In the genomic region with DNA sequence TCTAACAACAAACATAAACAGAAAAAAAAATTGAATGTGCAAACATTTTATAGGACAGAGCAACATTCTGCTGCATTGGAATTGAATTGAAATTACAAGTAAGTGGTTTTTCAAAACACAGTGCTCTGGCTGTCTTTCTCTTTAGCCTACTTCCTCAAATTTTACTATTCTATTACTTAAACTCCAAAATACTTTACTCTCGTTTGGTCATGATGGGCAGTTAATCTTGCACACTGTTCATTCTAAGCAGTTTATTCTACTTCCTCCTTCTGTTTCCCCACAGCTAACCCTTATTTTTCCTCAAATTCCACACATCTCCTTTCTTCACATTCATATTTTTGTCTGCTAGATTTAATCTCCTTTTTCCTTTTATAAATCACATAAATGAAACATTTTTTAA, we compare ENCODE assay signal across 20 mouse cellular contexts.
DNase-seq lines count a peak whose midpoint lies in the region; ATAC-seq lines count a peak whose summit lies in the region.
"Had no signal": no experiment of that assay in that cellular context is flagged by ENCODE, and none has a peak within 500 bp of the region (broad histone marks: within the 10 kb centered on the region; RNA-seq: fewer than 3 reads in every experiment).

No protein-coding gene starts in this region.

- no peaks in the 10 kb centered on the region for H3K27me3 ChIP-seq in forebrain, embryonic 13.5 days
- H3K27me3 ChIP-seq: embryonic facial prominence, embryonic 13.5 days; embryonic facial prominence, embryonic 15.5 days; forebrain, embryonic 12.5 days; forebrain, embryonic 15.5 days had no signal

- 74% methylated on average over 1 of the region's 1 CpGs for WGBS in forebrain, embryonic 13.5 days

- H3K4me1 ChIP-seq in forebrain, embryonic 13.5 days: no peaks in the 10 kb centered on the region
- H3K4me1 ChIP-seq: embryonic facial prominence, embryonic 13.5 days; embryonic facial prominence, embryonic 15.5 days; forebrain, embryonic 10.5 days; forebrain, embryonic 12.5 days; forebrain, embryonic 15.5 days had no signal

- peak; percentile 99 for ATAC-seq in granulocyte monocyte progenitor cell, adult 5-6 weeks (replicated peaks; ENCODE audit: poor library complexity, severe bottlenecking)
- ATAC-seq in megakaryocyte, adult 5-6 weeks (ENCODE audit: poor library complexity, severe bottlenecking): peak; percentile 15; the same call in 1 of the 2 replicates
- no peak for ATAC-seq in forebrain, embryonic 13.5 days
- ATAC-seq in monocyte, adult 5-6 weeks (replicated peaks; ENCODE audit: insufficient number of reproducible peaks, low FRiP score, low TSS enrichment, poor library complexity, severe bottlenecking): no peak
- ATAC-seq: forebrain, embryonic 15.5 days; forebrain, postnatal 0 days had no signal

- DNase-seq in cerebellum, adult 9-11 months: no peak
- DNase-seq: adrenal gland, adult 8-10 months; adrenal gland, postnatal 25 days; cerebellum, adult 11 months; cerebellum, adult 18-20 months; cerebellum, adult 8-10 months; cerebellum, postnatal 10 days; cerebellum, postnatal 25 days; embryo, embryonic 11 days; forebrain, postnatal 0 days had no signal

- no peaks in the 10 kb centered on the region for H3K36me3 ChIP-seq in forebrain, embryonic 13.5 days (ENCODE audit: poor library complexity, severe bottlenecking)
- H3K36me3 ChIP-seq: embryonic facial prominence, embryonic 13.5 days; embryonic facial prominence, embryonic 15.5 days; forebrain, embryonic 10.5 days; forebrain, embryonic 12.5 days; forebrain, embryonic 15.5 days had no signal

- H3K4me3 ChIP-seq in forebrain, embryonic 13.5 days: no peak overlapping the region
- H3K4me3 ChIP-seq: embryonic facial prominence, embryonic 13.5 days; embryonic facial prominence, embryonic 15.5 days; erythroblast, embryonic 14.5 days; forebrain, embryonic 10.5 days; forebrain, embryonic 12.5 days; forebrain, embryonic 15.5 days had no signal

- no peak overlapping the region for H3K9ac ChIP-seq in forebrain, embryonic 13.5 days
- H3K9ac ChIP-seq: embryonic facial prominence, embryonic 13.5 days; embryonic facial prominence, embryonic 15.5 days; forebrain, embryonic 12.5 days; forebrain, embryonic 15.5 days; forebrain, postnatal 0 days had no signal

- no peak overlapping the region for H3K4me2 ChIP-seq in forebrain, embryonic 13.5 days
- H3K4me2 ChIP-seq: embryonic facial prominence, embryonic 13.5 days; embryonic facial prominence, embryonic 15.5 days; forebrain, embryonic 12.5 days; forebrain, embryonic 15.5 days had no signal

- no peaks in the 10 kb centered on the region for H3K9me3 ChIP-seq in forebrain, embryonic 13.5 days (replicated peaks)
- H3K9me3 ChIP-seq: embryonic facial prominence, embryonic 13.5 days; embryonic facial prominence, embryonic 15.5 days; forebrain, embryonic 10.5 days; forebrain, embryonic 12.5 days; forebrain, embryonic 15.5 days had no signal

- H3K27ac ChIP-seq in forebrain, embryonic 13.5 days: no peak overlapping the region
- H3K27ac ChIP-seq: embryonic facial prominence, embryonic 13.5 days; embryonic facial prominence, embryonic 15.5 days; forebrain, embryonic 10.5 days; forebrain, embryonic 12.5 days; forebrain, embryonic 15.5 days had no signal

Comparison
In these comparisons a context has a peak if more than half of its experiments do, and no peak if none do; other contexts are left out.
1. ATAC-seq: peak in granulocyte monocyte progenitor cell, adult 5-6 weeks (single experiment) and megakaryocyte, adult 5-6 weeks (single experiment); none in forebrain, embryonic 13.5 days (single experiment) and monocyte, adult 5-6 weeks (single experiment).